Mouse (Mus musculus) adrenal gland, adult (tissue): ENCODE measurements around the gene Rpl27.
"Not testable (repeated sequence)": the region's sequence is repeated elsewhere in the genome, so short reads cannot be mapped to it uniquely, and the experiment has no call there.

ENCODE experiments used
- DNase-seq, 2 experiments: peaks; one replicate each; pipeline ENCODE4 v3.0.0; 2022 to 2023; ENCODE audit warnings: low spot score in 1 of 2; ENCODE audit not compliant: inconsistent age in 2 of 2

The Rpl27 gene

DNA sequence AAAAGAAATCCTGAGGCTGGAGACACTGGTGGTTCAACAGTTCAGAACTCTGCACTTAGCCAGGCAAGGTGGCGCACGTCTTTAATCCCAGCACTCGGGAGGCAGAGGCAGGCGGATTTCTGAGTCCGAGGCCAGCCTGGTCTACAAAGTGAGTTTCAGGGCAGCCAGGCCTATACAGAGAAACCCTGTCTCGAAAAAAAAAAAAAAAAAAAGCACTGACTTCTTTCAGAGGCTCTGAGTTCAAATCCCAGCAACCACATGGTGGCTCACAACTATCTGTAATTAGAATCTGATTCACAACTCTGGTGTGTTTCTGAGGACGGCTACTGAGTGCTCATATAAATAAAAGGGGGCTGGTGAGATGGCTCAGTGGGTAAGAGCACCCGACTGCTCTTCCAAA, 4.8 kb downstream of the Rpl27 start:
- DNase-seq: not testable (repeated sequence)

DNA sequence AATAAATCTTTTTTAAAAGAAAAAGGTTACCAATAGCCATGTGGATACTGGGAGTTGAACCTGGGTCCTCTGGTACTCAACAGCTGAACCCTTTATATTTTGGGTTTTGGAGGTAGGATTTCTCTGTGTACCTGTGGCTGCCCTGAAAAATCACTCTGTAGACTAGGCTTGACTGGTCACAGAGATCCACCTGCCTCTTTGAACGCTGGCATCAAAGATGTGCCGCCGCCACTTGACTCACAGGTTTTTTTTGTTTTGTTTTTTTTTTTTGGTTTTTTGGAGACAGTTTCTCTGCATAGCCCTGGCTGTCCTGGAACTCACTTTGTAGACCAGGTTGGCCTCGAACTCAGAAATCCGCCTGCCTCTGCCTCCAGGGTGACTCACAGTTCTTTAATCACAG, 5.7 kb downstream of the Rpl27 start:
- DNase-seq: no peak

DNA sequence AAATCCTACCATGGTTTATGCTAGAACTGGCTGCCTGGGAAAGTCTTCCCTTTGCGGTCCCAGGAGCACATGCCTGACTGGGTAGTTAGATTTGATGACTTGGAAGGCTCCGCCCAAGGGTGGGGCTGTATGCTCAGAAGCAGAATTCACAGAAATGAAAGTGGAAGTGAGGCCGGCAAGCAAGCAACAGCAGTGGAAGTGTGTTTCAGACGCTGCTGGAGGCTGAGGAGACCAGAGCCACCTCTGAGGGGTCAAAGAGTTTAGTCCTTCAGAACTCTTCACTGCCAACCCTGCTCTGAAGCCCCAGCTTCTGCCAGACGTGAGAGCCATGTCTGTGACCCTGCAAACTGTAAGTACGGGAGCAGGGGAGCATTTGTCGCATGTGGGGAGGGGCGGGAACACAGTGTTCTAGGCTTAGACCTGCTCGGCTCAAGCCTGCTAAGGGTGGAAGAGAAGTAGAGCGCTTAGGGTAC, 6.2 kb downstream of the Rpl27 start, which contains the start of gene Ifi35:
Gene Ifi35 (plus strand): TSS at position 134 of the 473 bp plus-strand sequence.
- peak; percentile 88 to 95 for DNase-seq

DNA sequence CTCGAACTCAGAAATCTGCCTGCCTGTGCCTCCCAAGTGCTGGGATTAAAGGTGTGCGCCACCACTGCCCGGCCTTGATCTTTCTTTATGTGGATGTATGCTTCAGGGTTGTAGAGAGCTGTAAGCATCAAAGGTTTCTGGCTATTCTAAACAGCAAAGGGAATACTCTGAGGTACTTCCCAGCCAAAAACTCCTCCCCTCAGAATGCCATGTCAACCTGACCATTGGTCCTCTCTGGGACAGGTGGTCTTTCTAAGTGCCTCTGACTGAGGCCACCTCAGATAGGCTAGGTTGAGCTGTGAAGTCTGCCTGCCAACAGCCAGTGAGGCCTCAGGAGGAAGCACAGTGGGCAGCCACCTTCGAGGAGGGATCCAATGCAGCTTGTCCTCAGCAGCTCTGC, 6.8 kb downstream of the Rpl27 start:
- DNase-seq: no peak

DNA sequence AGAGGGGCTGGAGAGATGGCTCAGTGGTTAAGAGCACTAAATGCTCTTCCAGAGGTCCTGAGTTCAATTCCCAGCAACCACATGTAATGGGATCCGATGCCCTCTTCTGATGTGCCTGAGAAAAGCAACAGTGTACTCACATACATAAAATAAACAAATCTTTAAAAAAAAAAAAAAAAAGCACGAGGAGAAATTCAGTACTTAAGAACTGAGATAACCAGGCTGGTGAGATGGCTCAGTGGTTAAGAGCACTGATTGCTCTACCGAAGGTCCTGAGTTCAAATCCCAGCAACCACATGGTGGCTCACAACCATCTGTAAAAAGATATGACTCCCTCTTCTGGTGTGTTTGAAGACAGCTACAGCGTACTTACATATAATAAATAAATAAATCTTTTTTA, 7.5 kb downstream of the Rpl27 start:
- not testable (repeated sequence) for DNase-seq

DNA sequence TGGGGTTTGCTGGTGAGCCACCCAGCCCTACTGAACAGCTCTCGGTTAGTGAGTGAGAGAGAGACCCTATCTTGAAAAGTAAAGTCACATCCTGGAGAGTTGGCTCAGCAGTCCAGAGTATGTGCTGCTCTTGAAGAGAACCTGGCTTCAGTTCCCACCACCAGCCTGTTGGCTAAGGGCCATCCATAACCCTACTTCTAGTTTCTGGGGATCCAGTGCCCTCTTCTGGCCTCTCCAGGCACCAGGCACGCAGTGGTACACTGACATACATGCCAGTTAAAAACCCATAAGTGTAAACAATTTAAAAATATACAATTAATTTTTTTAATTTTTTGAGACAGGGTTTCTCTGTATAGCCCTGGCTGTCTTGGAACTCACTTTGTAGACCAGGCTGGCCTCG, 8.3 kb downstream of the Rpl27 start:
- no peak for DNase-seq

DNA sequence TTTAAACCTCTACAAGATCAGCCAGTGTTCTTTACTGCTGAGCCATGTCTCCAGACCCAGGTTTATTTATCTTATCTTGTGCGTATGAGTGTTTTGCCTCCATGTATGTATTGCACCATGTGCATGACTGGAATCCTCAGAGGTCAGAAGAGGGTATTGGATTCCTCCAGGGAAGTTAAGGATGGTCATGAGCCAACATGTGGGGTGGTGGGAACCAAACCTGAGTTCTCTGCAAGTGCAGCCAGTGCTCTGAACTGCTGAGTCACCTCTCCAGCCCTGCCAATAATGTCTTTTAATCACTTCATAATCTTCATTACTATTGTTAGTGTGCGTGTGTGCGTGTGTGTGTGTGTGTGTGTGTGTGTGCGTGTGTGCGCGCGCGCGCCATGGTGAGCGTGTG, 9.4 kb downstream of the Rpl27 start:
- no peak for DNase-seq

DNA sequence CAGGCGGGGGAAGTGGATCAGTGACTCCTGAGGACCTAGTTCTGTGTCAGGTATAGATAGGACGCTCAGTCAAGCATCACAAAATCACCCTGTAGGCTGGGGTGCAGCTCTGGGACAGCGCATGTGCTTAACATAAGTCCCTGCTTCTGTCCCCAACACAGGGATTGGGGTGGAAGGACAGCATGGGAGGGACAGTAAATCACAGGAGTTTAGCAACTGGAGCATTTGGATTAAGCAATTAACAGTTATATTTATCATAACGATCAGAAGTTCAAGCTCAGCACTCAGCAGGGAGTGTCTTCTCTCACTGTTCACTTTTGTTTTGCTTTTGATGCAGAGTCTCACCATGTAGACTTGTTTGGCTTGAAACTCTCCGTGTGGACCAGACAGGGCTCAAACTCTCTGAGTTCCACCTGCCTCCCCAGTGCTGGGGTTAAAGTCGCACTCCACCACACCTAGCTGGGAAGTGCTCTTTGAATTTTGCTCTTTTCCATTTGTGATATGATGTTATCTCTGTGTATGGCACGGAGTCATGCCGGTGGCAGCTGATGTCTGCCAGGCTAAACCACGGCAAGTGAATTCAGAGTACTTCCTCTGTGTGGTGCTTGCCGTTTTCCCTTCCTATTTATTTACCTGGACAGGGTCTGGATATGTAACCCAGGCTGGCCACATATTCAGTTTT, 10.1 kb downstream of the Rpl27 start:
- no peak for DNase-seq

DNA sequence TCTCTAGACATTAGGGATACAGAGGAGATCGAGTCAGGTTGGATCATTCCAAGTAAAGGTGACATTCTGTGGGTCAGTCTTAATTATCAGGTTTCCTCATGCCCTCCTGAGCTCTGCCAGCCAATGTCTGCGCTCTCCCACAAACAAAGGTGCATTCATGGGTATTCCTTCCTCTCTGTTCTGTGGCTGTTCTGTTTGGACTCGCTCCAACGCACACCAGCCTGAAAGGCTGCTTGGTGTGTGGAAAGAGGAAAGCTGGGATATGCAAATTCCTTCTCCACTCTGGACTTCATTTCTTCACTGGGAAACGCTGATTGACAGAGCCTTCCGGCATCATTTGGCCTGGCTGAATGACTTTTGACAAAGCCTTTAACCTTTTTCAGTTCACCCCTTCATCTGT, 12.6 kb downstream of the Rpl27 start:
- no peak for DNase-seq

DNA sequence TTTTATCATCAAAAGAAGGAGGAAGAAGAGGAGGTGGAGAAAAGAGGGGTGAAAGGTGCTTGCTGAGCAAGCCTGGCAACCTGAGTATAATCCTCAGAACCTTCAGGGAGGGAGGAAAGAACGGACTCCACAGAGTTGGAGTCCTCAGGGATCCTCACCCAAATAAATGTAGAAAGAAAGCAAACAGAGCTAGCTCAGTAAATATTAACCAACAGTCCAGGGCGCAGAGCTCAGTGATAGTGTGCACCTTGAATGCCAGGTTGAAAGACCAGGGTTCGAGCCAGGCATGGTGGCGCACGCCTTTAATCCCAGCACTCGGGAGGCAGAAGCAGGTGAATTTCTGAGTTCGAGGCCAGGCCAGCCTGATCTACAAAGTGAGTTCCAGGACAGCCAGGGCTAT, 13.5 kb downstream of the Rpl27 start:
- no peak for DNase-seq

DNA sequence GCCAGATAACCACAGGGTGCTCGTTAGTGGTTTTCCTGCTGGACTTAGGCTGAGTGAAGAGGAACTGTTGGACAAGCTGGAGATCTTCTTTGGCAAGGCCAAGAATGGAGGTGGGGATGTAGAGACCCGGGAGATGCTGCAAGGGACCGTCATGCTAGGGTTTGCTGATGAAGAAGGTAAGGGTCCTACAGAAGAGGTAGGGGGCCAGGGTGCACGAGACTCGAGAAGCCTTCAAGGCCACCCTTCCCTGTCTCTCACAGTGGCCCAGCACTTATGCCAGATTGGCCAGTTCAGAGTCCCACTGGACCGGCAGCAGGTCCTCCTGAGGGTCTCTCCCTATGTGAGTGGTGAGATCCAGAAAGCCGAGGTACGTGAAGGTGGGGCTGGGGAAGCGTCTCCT, 15.5 kb downstream of the Rpl27 start:
- DNase-seq: no peak

DNA sequence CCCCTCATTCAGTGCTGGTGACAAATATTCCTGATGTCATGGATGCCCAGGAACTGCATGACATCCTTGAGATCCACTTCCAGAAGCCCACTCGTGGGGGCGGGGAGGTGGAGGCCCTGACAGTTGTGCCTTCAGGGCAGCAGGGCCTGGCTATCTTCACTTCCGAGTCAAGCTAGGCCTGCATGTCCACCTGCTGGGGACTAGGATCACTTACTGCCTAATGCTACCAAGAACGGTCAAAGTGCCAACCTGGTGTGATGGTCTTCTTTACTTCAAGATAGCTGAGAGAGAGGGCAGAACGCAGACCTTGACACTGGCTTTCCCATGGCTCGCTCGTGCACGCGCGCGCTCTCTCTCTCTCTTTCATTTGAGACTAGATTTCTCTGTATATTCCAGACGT, 16.1 kb downstream of the Rpl27 start:
- DNase-seq: peak in 1 of 2 experiments; percentile 29

DNA sequence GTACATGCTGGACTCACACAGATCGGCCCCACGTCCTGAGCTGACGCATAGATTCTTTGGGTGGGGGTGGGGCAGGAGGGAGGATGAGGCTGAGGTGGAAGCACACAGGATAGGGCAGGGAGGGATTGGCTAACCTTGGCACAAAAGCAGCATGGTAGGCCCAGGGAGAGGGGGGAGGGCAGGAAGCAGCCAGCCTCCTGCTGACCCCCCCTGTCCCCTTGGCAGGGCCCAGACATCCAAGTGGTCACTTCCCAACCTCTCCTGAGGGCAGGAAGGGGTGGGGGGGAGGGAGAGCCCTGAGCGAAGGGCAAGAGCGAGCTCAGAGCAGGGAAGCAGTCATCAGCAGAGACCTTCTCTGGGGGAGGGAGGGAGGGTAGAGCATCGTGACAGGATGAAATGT, 17.6 kb downstream of the Rpl27 start:
- DNase-seq: peak; percentile 43 to 52

DNA sequence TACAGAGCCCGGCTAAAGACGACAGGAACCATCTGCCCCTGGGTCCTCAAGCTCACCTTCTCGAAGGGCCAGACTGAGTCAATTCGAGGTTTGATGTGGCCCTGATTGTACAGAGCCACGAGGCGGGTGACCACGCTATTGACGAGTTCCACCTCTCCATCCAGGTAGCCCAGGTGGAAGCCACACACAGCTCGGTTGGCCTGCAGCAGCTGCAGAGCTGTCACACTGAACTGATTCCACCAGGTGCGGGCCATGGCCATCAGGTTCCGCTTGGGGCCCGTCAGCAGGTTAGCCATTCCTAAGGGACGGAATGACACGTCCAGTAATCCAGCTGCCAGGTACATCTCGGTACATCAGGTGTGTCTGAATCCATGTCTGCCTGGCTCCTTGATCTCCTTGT, 18.2 kb downstream of the Rpl27 start:
- DNase-seq: no peak

DNA sequence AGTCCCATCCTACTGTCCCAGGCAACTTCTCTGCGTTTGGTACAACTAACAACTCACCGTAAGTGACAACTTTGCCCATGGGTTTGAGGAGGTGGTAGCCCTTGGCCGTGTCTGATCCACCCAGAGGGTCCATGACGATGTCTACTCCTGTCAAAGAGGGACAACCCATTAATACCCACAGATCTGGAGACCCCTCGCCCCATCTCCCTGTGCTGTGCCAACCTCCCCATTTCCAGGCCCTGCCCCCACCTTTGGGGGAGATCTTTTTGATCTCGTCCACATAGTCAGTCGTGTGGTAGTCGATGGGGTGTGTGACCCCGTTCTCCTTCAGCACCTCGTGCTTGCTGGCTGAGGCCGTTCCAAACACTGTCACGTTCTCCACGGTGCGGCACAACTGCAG, 20.0 kb downstream of the Rpl27 start:
- DNase-seq: peak in 1 of 2 experiments; percentile 40

DNA sequence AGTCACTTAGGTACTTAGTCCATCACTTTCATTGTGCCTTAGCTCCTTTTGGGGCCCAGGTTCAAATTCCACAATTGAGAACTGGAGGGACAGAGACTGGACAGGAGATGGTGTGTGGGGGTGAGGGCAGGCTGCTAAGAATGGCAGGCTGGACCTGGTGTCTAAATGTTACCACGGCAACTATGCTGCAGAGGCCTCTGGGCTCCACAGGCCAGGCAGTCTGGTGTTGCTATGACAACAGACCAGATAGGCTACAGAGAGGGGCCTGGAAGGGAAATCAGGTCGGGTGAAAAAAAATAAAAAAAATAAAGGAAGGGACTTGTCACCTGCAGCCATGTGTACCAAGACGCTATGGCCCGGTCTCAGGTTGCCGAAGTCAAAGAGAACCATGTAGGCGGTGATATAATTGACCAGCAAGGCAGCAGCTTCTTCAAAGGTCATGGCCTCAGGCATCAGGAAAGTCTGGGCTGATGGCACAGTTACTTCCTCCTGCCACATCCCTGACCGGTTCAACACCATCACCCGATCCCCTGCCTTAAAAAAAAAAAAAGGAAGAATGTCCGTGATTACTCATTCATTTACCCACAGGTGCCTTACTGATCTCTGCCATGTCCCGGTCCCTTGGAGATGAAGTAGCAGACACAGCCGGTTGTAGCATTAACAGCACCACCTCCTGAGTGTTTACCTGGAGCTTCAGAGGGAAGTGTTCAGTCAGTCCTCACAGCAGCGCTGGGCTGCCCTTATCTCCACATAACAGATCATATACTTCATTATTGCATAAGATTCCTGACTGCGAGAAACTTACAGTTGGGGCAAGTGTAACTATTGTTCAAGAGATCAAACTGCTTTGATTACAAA, 20.7 kb downstream of the Rpl27 start:
- DNase-seq: peak; percentile 38 to 70

DNA sequence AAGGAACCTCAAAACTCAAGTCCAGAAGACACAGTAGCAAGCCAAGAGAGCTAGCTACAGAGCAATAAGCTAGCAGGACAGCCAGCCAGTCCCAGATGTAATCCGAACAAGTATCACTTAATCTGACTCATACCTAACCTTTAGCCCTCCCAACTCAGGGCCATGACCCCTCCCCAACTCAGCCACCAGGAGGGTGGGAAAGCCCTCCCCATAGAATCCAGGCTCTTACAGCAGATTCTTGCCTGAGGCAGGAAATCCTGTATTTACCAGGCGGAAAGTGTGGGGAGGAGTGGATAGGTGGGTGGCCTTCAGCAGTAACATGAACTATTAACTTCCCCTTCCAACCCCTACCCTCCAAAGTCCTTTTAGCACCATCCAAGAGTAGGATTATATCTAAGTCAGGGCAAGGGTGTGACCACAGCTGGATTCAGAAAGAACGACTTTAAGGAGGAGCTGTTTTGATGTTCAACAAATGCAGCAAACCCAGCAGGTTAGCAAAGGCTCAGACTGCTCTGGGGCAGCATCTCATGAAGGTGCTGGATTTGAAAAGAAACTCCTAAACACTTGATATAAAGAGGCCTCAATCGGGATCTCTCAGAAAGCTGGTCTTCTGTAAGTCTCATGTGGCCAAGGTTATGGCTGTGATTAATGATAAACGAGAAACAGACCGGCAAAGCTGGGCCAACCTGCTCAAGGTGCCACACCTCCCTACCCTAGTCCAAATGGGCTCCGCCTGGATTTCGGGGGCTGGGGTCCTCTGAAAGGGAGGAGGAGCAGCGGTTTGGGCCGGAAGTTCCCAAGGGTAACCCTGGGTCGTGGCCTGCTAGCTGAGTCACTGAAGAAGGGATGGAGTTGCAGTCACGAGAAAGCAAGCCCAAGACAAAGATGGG, 22.4 kb downstream of the Rpl27 start, which contains the start of gene Rnd2:
Gene Rnd2 (plus strand): TSS at position 789 of the 890 bp plus-strand sequence.
- DNase-seq: peak; percentile 67 to 83

DNA sequence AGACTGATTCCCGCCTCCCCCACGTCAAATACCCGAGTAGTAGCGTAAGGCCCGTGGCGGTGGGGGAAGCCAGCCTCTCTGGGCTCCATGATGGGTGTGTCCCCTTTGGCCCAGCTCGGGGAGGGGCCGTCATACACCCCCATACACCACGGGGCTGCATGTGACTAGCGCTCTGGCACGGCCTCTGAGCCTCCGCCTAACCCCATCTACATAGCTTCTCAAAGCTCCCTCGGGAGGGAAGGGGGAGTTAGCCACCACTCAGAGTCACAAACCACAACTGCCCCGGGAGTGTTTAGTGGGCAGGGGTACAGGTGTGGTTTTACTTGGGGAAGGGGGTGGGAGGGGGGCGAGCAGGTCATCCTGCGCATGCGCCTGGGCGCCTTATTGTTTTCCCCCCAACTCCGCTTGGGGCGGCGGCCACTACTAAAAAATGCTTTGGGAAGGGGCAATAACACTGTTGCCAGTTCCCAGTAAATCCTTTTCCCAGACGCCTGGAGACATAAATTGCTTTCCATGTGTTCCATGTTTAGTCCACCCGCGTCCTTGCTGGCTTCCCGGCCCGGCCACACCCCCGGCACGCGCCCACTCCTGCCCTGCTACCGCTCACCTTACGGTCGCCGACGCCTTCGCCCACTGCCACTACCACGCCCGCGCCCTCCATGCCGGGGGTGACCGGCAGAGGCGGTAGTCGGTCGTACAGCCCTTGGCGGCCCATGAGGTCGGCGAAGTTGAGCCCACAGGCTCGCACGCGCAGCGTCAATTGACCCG, 23.2 kb downstream of the Rpl27 start:
- DNase-seq: peak; percentile 86 to 93

DNA sequence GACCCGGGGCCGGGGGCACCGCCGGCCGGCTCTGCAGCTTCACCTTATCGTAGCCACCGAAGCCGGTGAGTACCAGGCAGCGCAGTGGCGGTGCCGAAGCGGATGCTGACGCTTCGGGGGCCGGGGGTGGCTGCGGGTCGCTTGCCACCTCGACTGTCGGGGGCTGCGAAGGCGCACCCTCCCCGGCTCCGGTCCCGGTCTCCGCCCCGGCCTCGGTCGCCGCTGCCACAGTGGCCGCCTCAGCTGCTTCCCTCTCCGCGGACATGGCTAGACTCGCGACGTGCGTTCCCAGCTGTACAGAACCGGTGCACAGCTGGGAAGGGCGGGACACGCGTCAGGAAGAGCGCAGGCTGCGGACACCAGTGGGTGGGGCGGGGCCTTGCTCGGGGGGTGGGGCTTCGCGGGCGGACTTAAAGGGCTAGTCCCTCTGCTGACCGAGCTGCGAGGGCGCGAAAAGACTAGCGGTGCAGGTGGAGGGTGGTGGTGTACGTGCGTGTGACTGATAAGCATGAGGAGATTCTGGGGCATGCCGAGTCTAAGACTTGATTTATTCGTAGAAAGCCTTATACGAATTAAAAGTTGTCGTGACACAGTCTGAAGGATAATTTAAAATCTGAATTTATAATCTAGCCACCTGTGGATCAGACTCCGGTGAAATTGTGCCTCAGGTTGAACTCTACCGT, 23.9 kb downstream of the Rpl27 start, which contains the start of gene Vat1:
Gene Vat1 (minus strand): TSS at position 362 of the 683 bp plus-strand sequence.
- DNase-seq: peak; percentile 82 to 92

DNA sequence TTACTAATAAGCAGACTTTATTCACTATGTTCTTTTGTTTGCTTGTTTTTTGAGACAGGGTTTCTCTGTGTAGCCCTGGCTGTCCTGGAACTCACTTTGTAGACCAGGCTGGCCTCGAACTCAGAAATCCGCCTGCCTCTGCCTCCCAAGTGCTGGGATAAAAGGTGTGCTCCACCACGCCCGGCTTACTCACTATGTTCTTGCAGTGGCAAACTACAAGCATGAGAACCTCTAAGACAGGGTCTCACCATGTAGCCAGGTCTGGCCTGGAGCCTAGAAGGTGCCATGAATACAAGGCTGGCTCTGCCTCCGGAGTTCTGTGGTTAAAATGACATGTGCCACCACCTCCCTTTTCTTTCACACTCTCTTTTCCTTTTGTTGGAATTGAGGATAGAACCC, 24.5 kb downstream of the Rpl27 start:
- peak; percentile 35 to 48 for DNase-seq
